Mouse (Mus musculus) common myeloid progenitor, adult 5-6 weeks (primary cell): Measurements from ENCODE around the gene Akt1. TPM values are rescaled to one million over a fixed set of nuclear protein-coding genes. Genes with fewer than 3 reads are reported as not detected.
A peak's percentile ranks its signal among the peaks of the same experiment; 100 is the strongest.

Source experiments
- ATAC-seq: replicated peaks from 2 replicates; pipeline ENCODE4 v1.8.0; 2016; ENCODE audit warnings: low read depth, mild to moderate bottlenecking, moderate TSS enrichment, inconsistent platforms; ENCODE audit not compliant: poor library complexity, severe bottlenecking
- total RNA-seq: library from RNA; stranded (forward); fragments of 200-1000, 187-1606 nt; gene quantifications from 2 replicates; pipeline ENCODE4 v1.2.3, GENCODE M21; 2017

Gene Akt1
- total RNA-seq, result 79.1 and 95.3 TPM in 2 replicates

DNA sequence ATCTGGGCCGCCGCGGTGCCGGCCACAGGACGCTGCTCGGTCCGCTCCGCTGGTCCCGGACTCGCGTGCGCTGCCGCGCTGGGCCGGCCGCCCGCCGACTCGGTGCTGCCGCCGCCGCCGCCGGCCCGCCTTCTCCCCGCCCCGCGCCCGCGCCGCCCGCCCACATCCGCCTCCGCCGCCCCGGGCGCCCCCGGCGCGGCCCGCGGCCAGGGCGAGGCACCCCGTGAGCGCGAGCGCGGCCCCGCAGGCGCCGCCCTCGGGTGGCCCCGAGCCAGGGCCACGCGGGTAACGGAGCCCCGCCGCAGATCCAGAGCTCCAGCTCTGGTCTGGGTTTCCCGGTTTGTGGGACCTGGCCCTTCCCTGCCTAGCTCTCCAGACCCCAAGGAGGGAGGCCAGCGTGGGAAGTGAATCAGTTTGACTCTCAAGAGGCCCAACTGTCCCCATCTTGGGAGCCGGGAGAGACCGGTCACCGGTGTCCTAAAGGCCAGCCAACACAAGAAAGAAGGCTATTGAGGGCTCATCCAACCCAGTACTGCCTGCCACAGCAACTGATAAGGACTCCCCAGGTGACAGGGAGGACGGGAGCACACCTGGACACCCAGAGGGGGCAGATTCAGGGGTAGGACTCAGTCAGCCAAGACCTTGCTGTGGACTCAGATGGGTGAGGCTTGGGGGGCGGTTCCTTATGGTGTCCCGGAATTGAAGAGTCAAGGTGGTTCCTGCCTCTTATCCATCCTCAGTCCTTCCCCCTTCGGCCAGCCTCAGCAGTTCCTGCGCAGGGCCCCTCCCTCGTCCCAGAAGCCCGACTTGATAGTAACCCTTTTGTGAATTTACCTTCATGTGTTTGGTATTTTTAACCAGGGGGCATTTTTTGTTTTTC is at the start of gene Akt1:
TSS of gene Akt1 (minus strand) at position 753 of the 880 bp plus-strand sequence.
- ATAC-seq, result peak; percentile 60

DNA sequence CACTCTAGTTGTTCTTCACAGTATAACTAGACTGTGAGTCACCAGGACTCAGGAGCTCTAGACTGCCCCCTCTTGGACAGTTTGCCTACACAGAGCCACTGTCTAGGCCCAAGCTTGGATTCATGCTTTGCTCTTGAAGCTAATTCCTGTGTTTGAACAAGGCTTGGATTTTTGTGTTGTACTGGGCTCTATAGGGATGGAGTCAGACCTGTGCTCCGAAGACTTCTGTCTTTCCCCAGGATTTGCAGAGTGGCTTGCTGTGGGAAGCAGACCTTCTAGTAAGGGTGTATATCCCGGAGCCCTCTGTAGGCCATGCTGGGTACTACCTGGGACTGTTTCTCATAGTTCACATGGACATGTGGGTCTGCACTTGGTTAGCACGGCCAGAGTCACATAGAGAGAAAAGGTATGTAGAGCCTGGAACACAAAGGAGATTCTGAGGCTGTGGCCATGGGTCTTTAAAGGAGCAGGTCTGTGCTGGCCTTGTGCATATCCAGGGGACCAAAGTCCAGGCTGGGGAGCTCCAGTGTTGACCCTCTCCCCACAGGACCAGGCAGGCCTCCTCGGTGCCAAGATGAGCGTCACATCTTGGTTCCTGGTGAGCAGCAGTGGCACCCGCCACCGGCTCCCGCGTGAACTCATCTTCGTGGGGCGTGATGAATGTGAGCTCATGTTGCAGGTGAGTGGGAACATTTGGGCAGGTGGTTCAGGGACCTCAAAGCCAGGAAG is 49.6 kb upstream of the Akt1 start:
- ATAC-seq, result peak; percentile 74

DNA sequence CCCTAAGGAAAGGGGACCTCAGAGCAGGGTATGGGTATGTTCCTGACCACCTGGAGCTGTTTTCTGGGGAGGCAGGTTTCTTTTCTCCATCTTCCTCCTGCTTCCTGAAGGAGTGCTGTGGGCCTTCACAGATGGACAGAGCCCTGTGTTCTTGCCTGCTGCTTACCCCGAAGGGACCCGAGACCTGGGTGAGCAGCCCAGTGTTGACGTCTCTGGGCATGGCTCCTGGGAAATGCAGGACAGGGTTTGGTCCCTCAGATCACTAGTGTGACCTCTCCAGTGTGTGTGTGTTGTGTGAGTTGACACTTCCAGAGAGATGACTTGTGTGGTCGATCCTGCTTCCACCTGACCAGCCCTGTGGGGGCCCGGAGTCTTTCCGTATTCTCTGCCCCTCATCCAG is 48.8 kb upstream of the Akt1 start:
- ATAC-seq, result no peak

- ATAC-seq, result no peak
These were observed 48.3 kb upstream of the Akt1 start for GRCm38 (mm10) chr12:112723028-112723330.

- ATAC-seq, result peak; percentile 19
These were observed 47.8 kb upstream of the Akt1 start for GRCm38 (mm10) chr12:112722240-112723027.

- ATAC-seq, result no peak
These were observed 46.9 kb upstream of the Akt1 start for GRCm38 (mm10) chr12:112721424-112722239.

DNA sequence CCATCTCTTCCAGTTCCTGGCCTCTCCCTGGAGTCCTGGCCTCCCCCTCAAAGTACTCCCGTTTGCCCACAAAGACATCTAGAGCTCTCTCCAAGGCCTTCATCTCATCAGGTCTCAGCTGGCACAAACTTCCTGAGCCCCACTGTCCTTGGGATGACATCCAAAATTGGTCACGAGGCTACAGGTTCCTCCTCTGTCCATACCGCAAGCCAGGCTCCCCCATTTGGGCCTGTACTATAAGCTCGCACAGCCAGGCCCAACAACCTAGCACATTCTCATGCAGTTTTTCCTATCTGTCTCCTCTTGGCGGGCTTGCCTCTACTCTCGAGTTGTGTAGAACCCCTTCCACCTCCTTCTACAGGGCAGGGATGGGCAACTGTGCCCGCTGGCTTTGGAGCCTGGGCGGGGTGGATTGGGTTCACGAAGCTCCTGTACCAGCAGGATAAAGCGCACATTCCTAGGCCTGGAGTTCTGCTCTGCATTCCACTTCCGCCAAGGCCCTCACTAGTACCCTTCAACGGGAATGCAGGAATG is 46.3 kb upstream of the Akt1 start:
- ATAC-seq, result no peak

DNA sequence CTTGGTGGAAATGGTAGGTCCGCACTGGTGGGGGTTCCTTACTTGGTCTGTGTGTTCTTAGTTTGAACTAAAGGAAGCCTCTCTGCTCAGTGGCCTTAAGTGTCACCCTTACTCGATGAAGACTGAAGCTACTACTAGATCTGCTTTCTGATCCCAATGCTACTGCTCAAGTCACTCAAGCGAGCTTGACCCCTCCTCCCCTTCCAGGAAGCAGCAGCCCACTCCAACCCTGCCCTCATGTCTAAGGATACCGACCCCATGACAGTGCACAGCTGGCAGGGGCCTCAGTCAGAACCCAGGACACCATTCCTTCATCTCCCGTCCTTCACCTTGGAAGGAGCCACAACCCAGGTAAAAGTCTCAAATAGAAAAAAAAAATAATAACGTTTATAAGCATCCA is 45.5 kb upstream of the Akt1 start, which contains the start of gene Cep170b:
TSS of gene Cep170b (plus strand) at position 240 of the 400 bp plus-strand sequence.
- no peak for ATAC-seq

- no peak for ATAC-seq
These were observed 44.3 kb upstream of the Akt1 start for GRCm38 (mm10) chr12:112718995-112719394.

- peak; percentile 81 for ATAC-seq
These were observed 42.5 kb upstream of the Akt1 start for GRCm38 (mm10) chr12:112717140-112717539.

- no peak for ATAC-seq
These were observed 39.3 kb upstream of the Akt1 start for GRCm38 (mm10) chr12:112713984-112714383.

DNA sequence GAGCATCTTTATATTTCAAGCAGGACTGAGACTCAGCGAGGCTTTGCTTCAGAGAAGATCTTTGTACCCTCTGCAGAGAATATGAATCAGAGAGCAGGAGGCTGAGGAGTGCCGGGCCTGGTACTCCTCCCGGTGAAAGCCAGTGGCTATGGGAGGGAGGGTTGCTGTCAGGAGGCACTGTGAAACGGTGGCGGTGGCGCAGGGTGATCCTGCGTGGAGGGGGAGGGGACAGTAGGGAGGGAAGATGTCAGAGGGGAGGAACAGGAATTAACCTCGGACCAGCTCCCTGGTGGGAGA is 32.8 kb upstream of the Akt1 start:
- no peak for ATAC-seq

GRCm38 (mm10) chr12:112706704-112707572 is 32.3 kb upstream of the Akt1 start:
- ATAC-seq, result peak; percentile 97

DNA sequence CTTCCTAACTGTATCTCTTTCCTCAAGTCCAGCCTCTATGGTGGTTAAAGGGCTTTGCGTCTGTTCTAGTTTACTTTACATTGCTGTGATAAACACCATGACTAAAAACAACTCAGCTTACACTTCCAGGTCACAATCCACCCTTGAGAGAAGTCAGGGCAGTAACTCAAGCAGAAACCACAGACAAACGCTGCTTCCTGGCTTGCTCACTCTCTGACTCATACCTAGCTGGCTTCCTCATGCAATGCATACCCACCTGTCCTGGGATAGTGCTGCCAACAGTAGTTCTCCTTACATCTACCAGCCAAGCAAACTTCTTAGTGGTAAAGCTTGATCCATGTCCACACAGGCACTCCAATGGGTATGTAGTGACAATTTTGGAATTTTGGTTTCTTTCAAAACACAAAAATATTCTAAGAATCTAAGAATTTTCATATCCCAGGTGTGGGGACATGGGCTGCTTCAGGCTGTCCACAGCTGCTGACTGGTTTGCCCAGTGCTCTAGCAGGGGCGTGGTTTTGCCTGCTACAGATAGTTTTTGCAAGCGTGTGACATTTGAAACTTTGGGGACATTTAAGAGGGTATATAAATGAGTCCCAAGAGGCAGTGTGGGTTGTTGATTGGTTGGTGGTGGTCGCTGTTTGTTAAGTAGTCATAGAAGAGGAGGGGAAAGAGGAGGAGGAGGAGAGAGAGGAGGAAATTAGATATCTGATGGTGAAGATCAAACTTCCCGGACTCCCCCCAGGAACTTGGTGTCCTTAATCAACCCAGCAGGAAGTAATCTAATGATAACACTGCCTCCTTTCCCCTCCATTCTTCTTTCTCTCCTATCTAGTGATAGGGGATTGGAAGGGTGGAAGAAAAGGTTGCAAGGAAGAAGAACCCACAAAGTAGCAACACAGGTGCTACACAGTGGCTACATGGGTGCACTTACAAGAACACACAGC is 28.0 kb upstream of the Akt1 start:
- no peak for ATAC-seq

DNA sequence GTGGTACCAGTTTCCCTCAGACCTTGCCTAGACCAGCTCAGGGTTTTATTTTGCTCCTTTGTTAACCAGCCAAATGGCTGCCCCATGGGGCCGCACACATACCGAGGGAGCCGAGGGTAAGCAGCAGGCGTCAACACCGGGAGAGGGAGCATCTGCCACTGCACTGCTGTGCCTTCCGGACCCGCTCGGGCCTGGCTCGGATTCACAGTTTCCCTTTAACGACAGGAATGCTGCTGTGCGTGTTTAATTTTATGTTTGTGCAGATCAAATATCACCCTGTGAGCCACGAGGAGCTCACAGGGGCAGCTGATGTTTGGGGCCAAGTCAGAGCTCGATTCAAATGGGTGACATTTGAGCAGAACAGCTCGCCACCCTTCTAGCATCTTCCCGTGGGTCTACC is 25.8 kb upstream of the Akt1 start:
- no peak for ATAC-seq

DNA sequence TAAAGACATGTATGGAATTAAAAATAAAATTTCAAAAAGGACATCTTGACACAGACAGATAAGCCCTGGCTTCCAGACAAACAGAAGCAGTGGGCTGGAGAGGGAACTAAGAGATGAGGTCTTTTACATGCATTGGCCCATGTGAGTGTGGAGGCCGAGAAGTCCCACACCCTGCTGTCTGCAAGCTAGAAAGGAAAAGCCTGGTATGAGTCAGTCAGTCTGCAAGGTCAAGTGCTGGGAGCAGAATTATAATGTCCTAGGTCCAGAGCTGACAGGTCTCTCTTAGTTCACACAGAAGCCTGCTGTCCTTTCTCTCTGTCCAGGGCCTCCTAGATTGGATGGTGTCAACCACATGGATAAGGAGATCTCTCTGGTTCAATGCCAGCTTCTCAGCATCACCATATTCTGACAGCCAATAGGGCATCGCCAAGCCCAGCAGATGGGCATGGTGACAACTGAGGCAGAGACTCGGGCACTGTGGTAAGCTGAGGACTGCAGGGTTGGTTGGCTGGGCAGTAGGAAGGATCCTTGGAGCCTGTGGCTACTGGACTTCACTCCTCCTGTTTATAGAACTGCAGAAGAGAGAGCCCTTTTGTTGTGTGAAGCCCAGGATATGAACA is 22.2 kb upstream of the Akt1 start:
- no peak for ATAC-seq

DNA sequence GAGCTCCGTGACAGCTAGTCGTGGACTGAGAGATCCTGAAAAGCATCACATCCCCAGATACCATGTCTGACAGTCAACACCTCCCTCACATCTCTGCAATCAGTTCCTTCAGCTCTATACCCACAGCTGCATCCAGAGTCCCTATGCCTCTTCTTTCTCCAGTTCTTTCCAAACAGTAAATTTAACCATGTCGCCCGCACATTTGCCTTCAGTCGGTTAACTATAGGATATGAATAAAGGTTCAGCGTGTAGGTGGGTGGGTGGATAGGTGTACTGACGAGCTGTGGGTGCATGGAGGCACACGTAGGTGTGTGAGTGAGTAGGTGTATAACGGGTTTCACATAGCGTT is 19.4 kb upstream of the Akt1 start:
- ATAC-seq, result no peak
